Mouse (Mus musculus): ENCODE results near the gene Zfp566.

Gene Zfp566

DNA sequence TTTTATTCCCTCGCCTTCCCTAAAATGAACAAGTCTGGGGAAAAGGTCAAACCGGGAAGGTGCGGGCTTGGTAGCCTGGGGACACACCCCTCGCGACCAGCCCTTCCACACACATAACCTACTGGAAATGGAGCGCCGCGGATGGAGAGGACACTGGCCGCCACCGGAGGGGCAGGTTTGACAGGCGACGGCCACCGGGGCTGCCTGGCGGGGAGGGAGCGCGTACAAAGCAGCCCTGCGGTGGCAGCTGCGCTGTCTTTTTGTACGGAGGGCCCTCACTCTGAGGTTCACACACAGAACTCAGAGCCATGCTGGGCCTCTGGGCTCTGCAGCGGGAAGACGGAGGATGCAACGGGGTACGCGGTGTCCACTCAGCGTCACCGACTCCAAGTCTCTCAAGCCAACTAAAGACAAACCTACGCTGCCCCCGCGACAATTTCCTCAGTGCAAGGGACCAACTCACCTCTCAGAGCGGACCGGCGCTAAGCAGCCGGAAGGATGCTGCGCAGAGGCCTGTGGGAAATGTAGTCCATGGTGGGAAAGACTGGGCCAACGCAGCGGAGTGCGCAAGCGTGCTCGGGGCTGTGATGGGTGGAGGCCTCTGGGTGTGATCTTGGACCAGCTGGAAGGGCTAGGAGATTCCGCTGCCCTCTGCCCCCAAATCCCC is 39.3 kb downstream of the Zfp566 start, which contains the start of gene Zfp14:
Gene Zfp14 (minus strand): TSS at position 499 of the 667 bp plus-strand sequence.
- peak; percentile 91 to 93 for DNase-seq

DNA sequence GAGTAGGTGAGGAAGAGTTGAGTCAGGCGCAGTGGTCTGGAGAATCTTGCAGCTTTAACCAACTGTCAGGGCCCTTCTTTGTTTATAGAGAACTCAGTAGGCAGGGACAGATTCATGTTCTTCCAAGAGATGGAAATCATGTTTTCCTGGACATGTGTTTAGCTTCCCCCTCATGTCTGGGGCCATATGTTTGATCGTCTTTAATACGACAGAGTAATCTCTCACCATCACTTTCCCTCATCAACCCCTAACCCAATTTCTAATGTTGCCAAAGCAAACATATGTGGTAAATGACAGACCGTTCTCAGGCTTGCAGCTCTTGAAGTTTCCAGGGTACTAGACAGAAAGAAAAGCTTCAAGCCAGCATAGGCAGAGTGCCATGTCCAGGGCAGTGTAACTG is 42.2 kb downstream of the Zfp566 start:
- DNase-seq: no peak

DNA sequence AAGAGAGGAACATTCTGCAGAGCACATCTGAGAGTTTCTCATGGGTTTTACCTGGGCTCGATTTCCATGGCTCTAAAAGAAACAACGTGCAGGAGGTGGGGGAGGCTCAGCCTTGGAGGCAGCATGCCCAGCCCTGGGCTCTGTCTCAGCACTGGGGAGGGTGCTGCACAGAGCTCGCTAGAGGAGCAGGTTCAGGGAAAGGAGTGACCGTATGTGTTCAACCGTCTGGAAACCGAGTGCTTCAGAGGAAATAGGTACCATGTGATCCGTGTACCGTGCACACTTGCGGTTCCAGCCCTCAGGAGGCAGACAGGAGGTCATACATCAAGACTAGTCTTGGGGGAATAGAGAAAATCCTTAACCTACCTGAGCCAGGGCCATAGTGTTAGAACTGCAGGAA is 46.0 kb downstream of the Zfp566 start:
- no peak for DNase-seq

DNA sequence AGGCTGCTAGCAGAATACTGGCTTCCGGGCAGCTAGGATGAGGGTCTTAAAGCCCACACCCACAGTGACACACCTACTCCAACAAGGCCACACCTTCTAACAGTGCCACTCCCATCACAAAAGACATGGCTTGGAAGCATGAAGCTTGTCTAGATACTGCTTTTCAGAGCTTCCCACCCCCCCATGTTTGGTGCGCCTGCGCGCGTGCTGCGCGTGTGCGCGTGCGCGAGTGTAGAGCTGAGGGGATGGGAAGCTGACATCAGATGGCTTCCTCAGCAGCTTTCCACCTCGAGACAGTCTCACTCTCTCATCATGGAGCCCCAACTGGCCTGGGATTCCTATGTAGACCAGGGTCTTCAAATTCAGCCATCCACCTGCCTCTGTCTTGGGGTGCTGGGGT is 56.0 kb downstream of the Zfp566 start:
- DNase-seq: no peak

DNA sequence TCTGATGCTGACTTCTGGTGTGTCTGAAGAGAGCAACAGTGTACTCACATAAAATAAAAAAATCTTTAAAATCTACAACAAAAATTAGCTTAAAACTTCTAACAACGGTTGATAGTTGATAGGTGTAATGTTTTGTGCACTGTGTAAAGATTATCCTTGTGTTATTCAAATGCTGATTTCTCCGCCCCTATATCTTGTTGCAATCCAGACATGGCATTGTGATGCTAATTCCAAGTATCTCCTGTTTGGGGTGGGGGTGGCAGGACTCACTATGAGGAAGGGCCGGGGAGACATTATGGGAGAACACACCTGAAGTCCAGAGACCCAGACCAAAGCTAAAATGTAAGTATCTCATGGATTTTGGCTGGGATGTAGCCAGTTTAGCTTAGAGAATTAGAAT is 58.9 kb downstream of the Zfp566 start:
- no peak for DNase-seq

DNA sequence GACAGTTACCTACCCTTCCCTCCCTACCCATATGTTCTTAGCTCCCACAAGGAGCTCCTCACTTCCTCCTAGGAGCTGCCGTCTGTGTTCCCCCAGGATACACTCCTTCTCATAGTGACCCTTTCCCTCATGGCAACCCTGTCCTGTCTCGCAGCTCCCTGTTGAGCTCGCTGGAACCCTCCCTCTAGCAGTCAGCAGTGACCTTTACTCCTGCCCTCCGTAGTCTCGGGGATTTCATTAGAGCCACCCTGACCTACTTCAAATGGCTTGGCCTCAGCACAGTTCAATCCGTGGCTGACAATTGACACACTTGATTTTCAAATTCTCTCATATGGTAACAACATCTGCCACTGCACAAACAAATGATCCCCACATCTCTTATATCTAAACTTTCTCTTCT is 59.6 kb downstream of the Zfp566 start:
- peak; percentile 29 to 43 for DNase-seq

DNA sequence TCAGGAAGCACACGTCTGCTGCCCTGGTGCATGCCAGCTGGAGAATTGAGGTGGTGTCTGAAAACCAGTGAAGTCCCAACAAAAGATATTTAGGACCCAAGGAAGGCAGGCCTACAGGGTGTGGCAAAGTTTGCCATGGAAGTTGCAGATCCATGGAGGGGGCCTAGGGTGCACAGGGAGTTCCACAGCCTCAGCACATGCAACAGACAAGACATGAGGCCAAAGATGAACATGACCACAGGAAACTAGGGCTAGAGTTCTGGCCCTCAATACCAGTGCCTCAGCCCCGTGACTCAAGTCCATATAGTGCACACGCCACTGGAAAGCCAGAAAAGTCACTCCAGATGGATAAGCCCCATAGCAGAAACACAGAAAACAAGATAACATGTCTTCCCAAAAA is 61.8 kb downstream of the Zfp566 start:
- DNase-seq: no peak
